Mouse (Mus musculus) frontal cortex, adult (tissue): ENCODE data around the gene Vmn1r114.
"Not testable (repeated sequence)": the region's sequence is repeated elsewhere in the genome, so short reads cannot be mapped to it uniquely, and the experiment has no call there.

Source experiments
- ATAC-seq: cut with Nextera tagmentation; 2 replicates; pipeline ENCODE4 v1.9.2; 2017; ENCODE audit warnings: mild to moderate bottlenecking, moderate library complexity, mixed read lengths; ENCODE audit not compliant: low TSS enrichment

The Vmn1r114 gene

DNA sequence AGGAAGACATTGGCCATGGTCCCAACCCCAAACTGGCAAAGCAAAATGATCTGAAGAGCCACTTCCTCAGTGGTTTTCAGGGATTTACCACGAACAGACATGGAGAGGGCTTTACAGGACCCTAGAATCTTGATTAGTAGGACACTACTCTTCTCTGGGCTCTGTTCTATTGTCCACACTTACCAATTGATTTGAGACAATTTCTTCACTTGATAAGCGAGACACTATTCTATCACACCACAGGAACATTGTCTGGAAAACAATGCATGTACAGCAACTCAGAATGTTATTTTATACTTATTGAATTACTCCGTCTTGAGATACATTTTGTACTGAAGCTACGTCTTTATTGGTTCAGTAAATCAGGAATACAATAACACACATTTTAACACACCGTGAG, at the start of gene Vmn1r114:
Vmn1r114 (minus strand) TSS at position 101 of the 400 bp plus-strand sequence.
- not testable (repeated sequence) for ATAC-seq

DNA sequence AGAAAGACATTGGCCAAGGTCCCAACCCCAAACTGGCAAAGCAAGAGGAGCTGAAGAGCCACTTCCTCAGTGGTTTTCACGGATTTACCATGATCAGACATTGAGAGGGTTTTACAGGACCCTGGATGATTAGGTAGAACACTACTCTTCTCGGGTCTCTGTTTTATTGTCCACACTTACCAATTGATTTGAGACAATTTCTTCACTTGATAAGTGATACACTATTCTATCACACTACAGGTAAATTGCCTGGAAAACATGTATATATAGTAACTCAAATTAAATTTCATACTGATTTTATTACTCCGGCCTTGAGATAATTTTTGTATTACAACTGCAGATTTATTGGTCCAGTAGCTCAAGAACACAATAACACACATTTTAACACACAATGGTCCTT, 32.9 kb upstream of the Vmn1r114 start, which contains the start of gene Vmn1r115:
Vmn1r115 (minus strand) TSS at position 101 of the 400 bp plus-strand sequence.
- ATAC-seq = not testable (repeated sequence)

DNA sequence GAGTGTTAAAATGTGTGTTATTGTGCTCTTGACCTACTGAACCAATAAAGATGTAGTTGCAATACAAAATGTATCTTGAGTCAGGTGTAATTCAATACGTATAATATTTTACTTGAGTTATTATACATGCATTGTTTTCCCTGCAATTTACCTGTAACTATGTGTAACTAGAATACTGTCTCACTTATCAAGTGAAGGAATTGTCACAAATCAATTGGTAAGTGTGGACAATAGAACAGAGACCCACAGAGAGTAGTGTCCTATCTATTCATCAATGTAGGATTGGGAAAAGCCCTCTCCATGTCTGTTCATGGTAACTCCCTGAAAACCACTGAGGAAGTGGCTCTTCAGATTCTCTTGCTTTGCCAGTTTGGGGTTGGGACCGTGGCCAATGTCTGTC, 25.0 kb downstream of the Vmn1r114 start, which contains the start of gene Vmn1r113:
Vmn1r113 (plus strand) TSS at position 301 of the 400 bp plus-strand sequence.
- not testable (repeated sequence) for ATAC-seq

DNA sequence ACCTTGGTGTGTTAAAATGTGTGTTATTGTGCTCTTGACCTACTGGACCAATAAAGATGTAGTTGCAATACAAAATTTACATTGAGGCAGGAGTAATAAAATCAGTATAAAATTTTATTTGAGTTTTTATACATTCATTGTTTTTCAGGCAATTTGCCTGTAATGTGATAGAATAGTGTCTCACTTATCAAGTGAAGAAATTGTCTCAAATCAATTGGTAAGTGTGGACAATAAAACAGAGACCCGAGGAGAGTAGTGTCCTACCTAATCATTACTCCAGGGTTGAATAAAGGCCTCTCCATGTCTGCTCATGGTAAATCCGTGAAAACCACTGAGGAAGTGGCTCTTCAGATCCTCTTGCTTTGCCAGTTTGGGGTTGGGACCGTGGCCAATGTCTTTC, 41.1 kb downstream of the Vmn1r114 start, which contains the start of gene Vmn1r112:
Vmn1r112 (plus strand) TSS at position 301 of the 400 bp plus-strand sequence.
- not testable (repeated sequence) for ATAC-seq
